Mouse (Mus musculus) ES-Bruce4 (cell line): ENCODE data around the gene Notch2.

Experiments used
- CTCF ChIP-seq: IDR thresholded peaks from one replicate; pipeline ENCODE4 v1.8.1; 2011; ENCODE audit warnings: low read depth, low read length
- POLR2A ChIP-seq: IDR thresholded peaks from one replicate; pipeline ENCODE4 v1.8.1; 2011; ENCODE audit warnings: low read length; ENCODE audit not compliant: insufficient read depth

DNA sequence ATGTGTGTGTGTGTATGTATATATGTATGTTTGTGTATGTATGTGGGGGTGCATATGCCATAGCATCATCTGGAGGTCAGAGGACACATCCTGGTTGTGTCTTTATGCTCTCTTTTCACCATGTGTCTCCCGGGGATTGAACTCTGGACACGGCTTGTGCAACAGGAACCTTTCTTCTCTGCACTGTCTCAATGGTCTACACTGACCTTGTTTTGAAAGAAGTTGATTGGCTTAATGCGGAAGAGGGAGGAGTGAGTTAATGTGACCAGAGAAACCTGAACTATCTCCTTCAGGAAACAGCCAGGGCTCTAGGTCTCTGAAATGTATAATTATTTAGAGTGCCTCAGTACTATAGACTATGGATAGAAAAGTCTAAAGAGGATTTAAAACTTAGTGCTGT, 69.6 kb downstream of the Notch2 start:
- TF ChIP-seq POLR2A (no peak), CTCF (no peak)
